Mouse (Mus musculus): ENCODE measurements around the gene Col17a1.

Col17a1 gene

DNA sequence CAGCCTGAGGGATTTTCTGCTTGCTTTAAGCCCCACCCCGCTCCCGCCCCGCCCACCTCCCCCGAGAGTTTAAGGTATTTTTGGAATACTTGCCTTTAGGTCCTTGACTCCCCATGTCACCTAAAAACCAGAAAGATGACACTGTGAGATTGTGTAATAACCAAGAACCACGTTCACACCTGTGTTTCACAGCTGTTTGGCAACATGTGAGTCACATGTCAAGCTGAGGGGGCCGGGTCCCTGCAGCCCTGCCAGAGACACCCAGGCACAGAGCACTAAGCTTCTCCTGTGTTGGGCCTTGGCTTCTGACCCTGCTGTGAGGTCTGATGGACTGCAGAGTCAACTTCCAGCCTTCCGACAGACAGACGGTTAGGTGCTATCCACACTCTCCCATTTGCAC is 24.3 kb downstream of the Col17a1 start:
- no peak for DNase-seq (ENCODE audit: low spot score)

DNA sequence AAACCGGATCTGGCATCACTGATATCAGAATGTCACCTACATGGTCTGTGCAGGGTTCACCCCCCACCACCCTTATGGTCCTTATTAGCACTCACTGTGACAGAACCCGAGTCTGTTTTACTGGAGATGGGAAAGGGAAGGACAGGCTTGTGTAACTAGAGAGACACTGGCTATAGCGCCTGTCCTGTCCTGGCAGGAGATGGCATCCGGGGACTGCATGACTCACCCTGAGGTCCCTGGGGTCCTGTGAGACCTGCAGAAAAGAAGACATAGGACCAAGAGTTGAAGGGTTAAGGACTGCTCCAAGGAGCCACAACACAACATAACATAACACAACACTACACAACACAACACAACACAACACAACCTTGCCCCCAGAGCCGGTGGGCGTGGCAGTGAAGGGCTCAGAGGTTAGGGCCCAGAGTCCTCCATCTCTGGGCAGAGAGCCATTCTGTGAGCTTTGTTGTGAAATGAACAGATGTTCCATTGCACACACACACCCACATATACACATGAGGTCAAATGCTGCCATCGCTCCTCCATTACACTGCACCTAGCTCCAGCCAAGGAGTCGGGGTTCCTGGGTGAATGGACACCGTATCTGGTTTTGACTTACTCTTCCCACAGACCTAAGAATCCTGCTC is 32.0 kb downstream of the Col17a1 start:
- no peak for DNase-seq (ENCODE audit: low spot score)

DNA sequence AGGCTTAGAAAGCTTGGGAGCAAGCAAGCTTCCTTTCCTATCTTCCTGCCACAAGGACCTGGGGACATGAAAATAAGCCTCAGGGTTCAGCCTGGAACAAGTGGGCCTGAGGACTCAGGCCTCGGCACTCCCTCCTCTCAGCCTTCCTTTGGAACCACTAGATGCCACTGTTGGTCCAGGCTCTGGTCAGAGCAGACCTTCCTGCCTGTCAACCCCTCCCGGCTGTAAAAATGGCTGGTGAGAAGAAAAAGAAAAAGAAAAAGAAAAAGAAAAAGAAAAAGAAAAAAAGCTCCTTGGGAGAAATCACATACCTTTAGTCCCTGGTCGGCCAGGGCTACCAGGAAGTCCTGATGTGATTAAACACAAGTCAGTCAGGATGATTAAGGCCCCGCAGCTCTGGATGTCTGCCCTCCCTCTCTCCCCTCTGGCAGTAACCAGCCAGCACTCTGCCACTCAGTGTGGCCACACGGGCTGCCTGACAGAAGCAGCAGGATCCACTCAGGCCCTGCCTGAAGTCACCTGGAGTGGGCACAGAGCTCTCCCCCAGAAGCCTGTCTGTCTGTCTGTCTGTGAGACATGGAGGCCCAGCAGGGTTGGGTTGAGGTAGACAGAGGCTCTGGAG is 32.9 kb downstream of the Col17a1 start:
- peak; percentile 49 for DNase-seq (ENCODE audit: low spot score)

GRCm38 (mm10) chr19:47654896-47655295 is 37.0 kb downstream of the Col17a1 start:
- no peak for DNase-seq (ENCODE audit: low spot score)

- no peak for DNase-seq (ENCODE audit: low spot score)
These were observed 38.7 kb downstream of the Col17a1 start for GRCm38 (mm10) chr19:47653173-47653572.

DNA sequence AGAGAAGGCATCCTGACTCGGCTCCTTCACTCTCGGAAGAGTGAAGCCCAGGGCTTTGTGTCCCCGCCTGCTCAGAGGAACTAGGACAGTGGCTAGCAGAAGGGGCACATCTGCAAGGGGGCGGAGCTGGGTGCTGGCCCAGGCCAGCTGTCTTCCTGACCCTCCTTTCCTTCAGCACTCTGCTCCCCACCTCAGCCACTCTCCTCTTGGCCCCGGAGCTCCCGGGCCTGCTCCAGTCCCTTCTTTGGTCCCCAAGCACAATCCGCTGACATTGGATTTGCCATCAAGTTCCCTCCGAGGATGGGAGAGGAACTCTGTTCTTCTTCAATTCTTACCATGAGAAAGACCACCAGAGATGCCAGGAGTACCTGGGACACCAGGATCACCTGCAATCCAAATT is 39.6 kb downstream of the Col17a1 start:
- no peak for DNase-seq (ENCODE audit: low spot score)

GRCm38 (mm10) chr19:47651160-47651480 is 40.8 kb downstream of the Col17a1 start:
- no peak for DNase-seq (ENCODE audit: low spot score)

DNA sequence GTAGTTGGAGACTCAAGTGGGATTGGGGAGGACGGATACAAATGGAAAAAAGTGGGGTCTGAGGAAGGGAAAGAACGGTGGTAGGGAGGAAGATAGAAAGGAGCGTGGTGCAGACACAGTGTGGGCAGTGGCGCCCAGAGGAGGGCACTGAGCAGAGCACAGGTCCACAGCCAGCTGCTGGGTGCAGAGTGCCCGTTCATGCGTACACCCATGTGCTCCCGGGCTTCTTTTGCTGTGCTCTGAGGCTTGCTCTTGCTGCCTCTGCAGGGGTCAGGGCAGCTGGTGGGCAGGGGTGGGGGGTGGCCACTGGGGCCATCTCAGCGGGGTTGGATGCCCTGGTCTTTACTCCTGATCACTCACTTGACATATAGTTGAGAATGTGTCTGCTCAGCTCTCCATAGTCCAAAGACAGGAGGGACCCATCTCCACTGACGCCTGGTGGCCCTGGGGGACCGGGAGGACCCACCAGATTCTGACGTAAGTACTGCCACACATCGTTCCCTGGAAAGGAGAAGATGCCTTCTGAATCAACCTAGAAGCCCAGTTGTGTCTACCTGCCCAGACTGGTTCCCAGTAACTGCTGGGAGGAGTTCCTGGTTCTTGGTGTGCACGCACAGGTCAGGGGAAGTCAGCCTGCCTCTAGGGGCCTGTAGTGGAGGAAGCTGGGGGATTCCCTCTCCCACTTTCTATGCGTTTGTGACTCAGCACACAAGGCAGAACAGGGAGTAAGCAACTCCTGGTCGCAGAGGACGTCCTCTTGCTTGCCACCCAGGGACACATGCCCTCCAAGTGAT is 41.3 kb downstream of the Col17a1 start:
- DNase-seq (ENCODE audit: low spot score): no peak

DNA sequence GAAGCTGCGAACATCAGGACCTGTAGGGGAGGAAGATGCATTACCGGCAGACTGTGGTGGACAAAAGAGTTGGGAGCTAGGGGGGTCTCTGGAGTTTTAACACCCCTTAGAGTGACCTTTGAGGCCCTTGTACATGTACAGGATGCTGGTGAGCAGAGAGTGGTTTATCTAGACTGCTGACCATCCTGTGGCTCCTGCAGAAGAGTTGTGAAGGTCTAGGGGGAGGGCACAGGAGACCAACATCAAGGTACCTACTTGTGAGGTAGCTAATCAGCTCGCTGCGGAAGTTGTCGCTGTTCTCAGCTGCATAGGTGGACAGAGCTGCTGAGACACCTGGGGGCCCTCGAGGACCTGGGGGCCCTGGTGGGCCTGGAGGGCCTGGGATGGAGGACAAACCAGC is 42.8 kb downstream of the Col17a1 start:
- DNase-seq (ENCODE audit: low spot score): no peak

- no peak for DNase-seq (ENCODE audit: low spot score)
These were observed 45.3 kb downstream of the Col17a1 start for GRCm38 (mm10) chr19:47646508-47647120.

DNA sequence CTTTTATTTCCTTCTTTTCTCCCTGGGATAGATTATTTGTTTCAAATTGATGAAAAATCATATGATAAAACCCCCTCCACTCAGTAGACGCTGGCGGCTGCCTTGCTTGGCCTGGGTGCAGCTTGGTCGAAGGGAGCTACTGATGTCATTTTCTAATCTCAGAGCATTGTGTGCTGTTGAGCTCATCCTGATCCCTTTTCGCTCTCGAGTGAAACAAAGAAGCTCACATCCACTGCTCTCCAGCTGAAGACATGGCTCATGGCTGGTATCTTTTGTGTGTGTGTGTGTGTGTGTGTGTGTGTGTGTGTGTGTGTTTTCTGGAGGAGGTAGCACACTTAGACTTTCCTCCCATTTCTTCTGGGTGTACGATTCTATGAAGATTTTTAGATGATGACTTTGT is 46.3 kb downstream of the Col17a1 start:
- no peak for DNase-seq (ENCODE audit: low spot score)

- DNase-seq (ENCODE audit: low spot score): no peak
These were observed 48.0 kb downstream of the Col17a1 start for GRCm38 (mm10) chr19:47643910-47644309.

DNA sequence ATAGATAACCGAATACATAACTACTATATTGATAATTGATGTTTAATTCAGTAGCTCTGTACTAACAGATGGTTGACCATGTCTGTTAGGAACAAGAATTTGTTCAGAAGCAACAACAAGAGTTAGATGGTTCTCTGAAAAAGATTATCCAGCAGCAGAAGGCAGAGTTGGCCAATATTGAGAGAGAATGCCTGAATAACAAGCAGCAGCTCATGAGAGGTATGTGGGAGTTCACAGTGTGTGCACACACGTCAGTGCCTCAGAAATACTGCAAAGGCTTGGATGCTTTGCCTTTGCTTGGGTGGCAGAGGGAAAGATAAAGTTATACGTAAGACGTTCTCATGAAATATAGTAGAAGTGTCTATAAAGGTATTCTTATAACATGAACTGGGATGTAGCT is 56.5 kb downstream of the Col17a1 start:
- no peak for DNase-seq (ENCODE audit: low spot score)

DNA sequence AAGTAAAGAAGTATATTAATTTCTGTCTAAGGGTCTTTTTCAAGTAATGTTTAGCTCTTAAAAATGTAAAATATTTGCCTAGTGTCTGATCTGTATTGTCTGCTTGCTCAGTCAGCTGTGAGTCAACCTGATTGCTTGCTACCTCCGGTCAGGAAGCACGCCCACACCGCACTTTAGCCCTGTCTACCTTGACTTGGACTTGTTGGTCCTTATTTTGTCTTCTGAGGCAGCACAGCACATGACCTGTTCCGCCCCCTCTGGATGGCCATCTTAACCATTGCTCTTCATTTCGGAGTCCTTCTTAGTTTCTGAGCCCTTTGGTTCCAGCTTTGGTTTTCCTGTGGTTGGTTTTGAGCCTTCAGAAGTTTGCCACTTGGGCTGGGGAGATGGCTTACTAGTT is 60.1 kb downstream of the Col17a1 start:
- peak; percentile 68 for DNase-seq (ENCODE audit: low spot score)

GRCm38 (mm10) chr19:47630381-47630780 is 61.5 kb downstream of the Col17a1 start:
- no peak for DNase-seq (ENCODE audit: low spot score)

- no peak for DNase-seq (ENCODE audit: low spot score)
These were observed 62.8 kb downstream of the Col17a1 start for GRCm38 (mm10) chr19:47629068-47629467.

- no peak for DNase-seq (ENCODE audit: low spot score)
These were observed 64.4 kb downstream of the Col17a1 start for GRCm38 (mm10) chr19:47627450-47627849.

DNA sequence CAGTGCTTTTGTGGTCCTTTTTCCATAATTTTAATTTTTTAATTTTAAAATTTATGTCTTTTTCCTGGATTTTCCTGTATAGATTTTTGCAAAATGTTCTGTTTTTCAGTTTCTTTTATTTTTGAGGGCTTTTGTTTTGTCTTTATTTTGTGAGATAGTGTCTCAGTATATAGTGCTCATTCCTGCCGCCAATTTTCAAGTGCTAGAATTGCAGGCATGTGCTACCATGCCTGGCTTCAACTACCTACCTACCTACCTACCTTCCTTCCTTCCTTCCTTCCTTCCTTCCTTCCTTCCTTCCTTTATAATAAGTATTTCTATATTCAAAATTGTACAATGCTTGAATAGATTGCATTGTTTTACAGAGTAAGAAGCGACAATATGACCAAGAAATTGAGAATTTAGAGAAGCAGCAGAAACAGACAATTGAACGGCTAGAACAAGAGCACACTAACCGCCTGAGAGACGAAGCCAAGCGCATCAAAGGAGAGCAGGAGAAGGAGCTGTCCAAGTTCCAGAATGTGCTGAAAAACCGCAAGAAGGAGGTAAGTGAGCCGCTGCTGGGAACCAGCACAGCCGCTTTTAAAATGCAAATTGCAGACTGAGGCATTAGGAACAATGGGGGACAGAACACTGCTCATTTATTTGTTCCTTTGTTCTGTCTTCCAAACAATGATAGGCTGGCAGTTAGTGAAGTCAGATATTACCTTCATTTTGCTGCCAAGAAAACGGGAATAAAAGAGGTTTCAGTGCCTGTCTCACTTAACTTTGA is 66.8 kb downstream of the Col17a1 start:
- no peak for DNase-seq (ENCODE audit: low spot score)

GRCm38 (mm10) chr19:47621478-47621877 is 70.4 kb downstream of the Col17a1 start:
- no peak for DNase-seq (ENCODE audit: low spot score)

DNA sequence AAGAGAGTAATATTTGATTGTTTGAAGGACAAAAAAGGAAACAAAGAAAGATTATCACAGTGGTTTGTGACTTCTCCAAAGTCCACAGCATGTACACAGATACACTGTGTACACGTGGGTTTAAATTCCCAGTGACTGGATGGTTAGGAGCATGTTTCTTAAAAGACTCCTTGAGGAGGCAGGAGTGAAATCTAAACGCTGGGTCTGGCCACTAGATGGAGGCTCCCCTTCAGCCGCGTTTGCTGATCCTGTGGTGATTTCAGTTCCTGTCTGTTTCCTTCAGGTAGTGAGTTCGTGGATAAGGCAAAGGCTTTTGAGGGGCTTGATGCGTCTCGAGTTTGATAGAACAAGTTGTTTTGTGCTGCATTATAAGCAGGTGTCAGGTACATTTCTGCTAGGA is 78.5 kb downstream of the Col17a1 start:
- DNase-seq (ENCODE audit: low spot score): no peak

DNA sequence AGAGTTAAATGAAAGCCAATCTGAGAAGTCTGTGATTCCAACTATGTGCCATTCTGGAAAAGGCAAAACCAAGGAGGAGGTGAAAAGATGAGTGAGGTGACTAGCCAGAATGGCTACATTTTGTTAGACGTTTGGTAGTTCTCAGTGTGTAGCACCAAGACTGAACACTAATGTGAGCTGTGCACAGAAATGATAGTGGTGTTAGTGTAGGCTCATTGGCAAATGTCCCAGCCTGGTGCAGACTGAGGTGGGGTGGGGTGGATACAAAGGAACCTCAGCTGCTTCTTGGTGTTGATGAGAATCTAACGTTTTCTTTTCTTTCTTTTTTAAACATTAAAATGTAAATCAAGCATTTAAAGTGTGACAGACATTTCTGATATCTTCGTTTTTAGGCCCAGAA is 83.4 kb downstream of the Col17a1 start:
- no peak for DNase-seq (ENCODE audit: low spot score)
